Mouse (Mus musculus) intestine, embryonic 14.5 days (tissue): ENCODE measurements around the gene Hist1h2an. TPM values are rescaled to one million over a fixed set of nuclear protein-coding genes. Genes with fewer than 3 reads are reported as not detected.
A peak's percentile ranks its signal among the peaks of the same experiment; 100 is the strongest.
"Not testable (repeated sequence)": the region's sequence is repeated elsewhere in the genome, so short reads cannot be mapped to it uniquely, and the experiment has no call there.

Experiments
- ATAC-seq: fragments of 200-750 bp; cut with Nextera tagmentation; replicated peaks from 2 replicates; pipeline ENCODE4 v1.8.0; 2017; ENCODE audit warnings: low read depth, moderate number of reproducible peaks, moderate TSS enrichment, moderate library complexity; ENCODE audit not compliant: low FRiP score, low TSS enrichment
- DNase-seq: peaks from one replicate; pipeline ENCODE4 v3.0.0-alpha.2; 2018; ENCODE audit warnings: low spot score
- H3K27ac ChIP-seq: fragments of 300-500 bp; sonication (generic); 2 replicates; pipeline ENCODE4 v1.5.1; 2014; ENCODE audit warnings: low read depth, mild to moderate bottlenecking, control low read depth
- H3K27me3 ChIP-seq: fragments of 300-500 bp; sonication (generic); replicated peaks from 2 replicates; pipeline ENCODE4 v1.6.1; 2014; ENCODE audit warnings: low read length, control low read depth; ENCODE audit not compliant: control insufficient read depth, insufficient read depth
- H3K36me3 ChIP-seq: fragments of 300-500 bp; sonication (generic); 2 replicates; pipeline ENCODE4 v1.6.1; 2014; ENCODE audit warnings: low read length, control low read depth; ENCODE audit not compliant: control insufficient read depth, insufficient read depth
- H3K4me1 ChIP-seq: fragments of 300-500 bp; sonication (generic); replicated peaks from 2 replicates; pipeline ENCODE4 v1.6.1; 2014; ENCODE audit warnings: low read length, control low read depth, mixed read lengths; ENCODE audit not compliant: control insufficient read depth, insufficient read depth
- H3K4me2 ChIP-seq: fragments of 300-500 bp; sonication (generic); 2 replicates; pipeline ENCODE4 v1.6.1; 2014; ENCODE audit warnings: low read length
- H3K4me3 ChIP-seq: fragments of 300-500 bp; sonication (generic); 2 replicates; pipeline ENCODE4 v1.5.1; 2014; ENCODE audit warnings: low read depth, low read length, control low read depth, mixed read lengths
- H3K9ac ChIP-seq: fragments of 300-500 bp; sonication (generic); 2 replicates; pipeline ENCODE4 v1.6.1; 2014; ENCODE audit warnings: mild to moderate bottlenecking, low read length
- H3K9me3 ChIP-seq: fragments of 300-500 bp; sonication (generic); 2 replicates; pipeline ENCODE4 v1.6.1; 2016; ENCODE audit warnings: low read length, control low read depth; ENCODE audit not compliant: control insufficient read depth
- WGBS: fragments of 180-500 bp; shearing (Covaris S2); extraction: QIAGEN DNeasy Blood & Tissue Kit; methylation state at CpG from one replicate; pipeline ENCODE4 v1.1.7; 2014; 5-methylcytosine and 5-hydroxymethylcytosine counted together
- polyA plus RNA-seq: library from polyadenylated mRNA; unstranded; fragments of >200 nt; fragmentation: Nextera tagmentation; extraction: Ambion mirVana; gene quantifications from 2 replicates; pipeline ENCODE4 v1.2.1, GENCODE M21; 2014

Hist1h2an gene
- polyA plus RNA-seq, 1 experiment from 2014 or later, result not detected

- not testable (repeated sequence) for DNase-seq, H3K9ac ChIP-seq, H3K9me3 ChIP-seq, H3K27ac ChIP-seq, H3K36me3 ChIP-seq, H3K27me3 ChIP-seq, H3K4me3 ChIP-seq, H3K4me1 ChIP-seq, H3K4me2 ChIP-seq
- ATAC-seq, result peak; percentile 38
- WGBS, result no CpG with 5 or more reads among the region's 8 CpGs
Measured at GRCm38 (mm10) chr13:21811074-21811473, 24.1 kb upstream of the Hist1h2an start.

GRCm38 (mm10) chr13:21810073-21810472 lies 23.1 kb upstream of the Hist1h2an start, which contains the start of the genes Hist1h2bq and Hist1h2ao:
TSS of gene Hist1h2bq (minus strand) at chr13:21810197.
TSS of gene Hist1h2ao (plus strand) at chr13:21810465.
- H3K9me3 ChIP-seq, DNase-seq, H3K27ac ChIP-seq, H3K4me2 ChIP-seq, H3K27me3 ChIP-seq, H3K36me3 ChIP-seq, H3K9ac ChIP-seq, H3K4me1 ChIP-seq, H3K4me3 ChIP-seq: not testable (repeated sequence)
- WGBS, result no CpG with 5 or more reads among the region's 23 CpGs
- ATAC-seq, result peak; percentile 93

- H3K4me3 ChIP-seq, H3K27me3 ChIP-seq, H3K9me3 ChIP-seq, H3K4me2 ChIP-seq, H3K9ac ChIP-seq, H3K36me3 ChIP-seq, H3K4me1 ChIP-seq, H3K27ac ChIP-seq, DNase-seq: not testable (repeated sequence)
- ATAC-seq, result peak; percentile 74; the same call in 1 of the 2 replicates
- no CpG with 5 or more reads among the region's 4 CpGs for WGBS
Measured at GRCm38 (mm10) chr13:21803058-21803457, 16.0 kb upstream of the Hist1h2an start.

GRCm38 (mm10) chr13:21797163-21797562 lies 10.1 kb upstream of the Hist1h2an start:
- H3K4me1 ChIP-seq, H3K4me3 ChIP-seq, H3K9ac ChIP-seq, DNase-seq, H3K27ac ChIP-seq, H3K4me2 ChIP-seq, H3K27me3 ChIP-seq, H3K36me3 ChIP-seq, H3K9me3 ChIP-seq, ATAC-seq: not testable (repeated sequence)

GRCm38 (mm10) chr13:21795584-21795983 lies 8.6 kb upstream of the Hist1h2an start:
- DNase-seq (no peak), ATAC-seq (no peak)
- H3K27me3 ChIP-seq, result no peaks in the 10 kb centered on the region
- no peak overlapping the region for H3K4me2 ChIP-seq
- peaks cover 4% of the 10 kb centered on the region; the same call in 1 of the 2 replicates for H3K4me1 ChIP-seq
- H3K27ac ChIP-seq, result no peak overlapping the region
- 90% methylated on average over 7 of the region's 7 CpGs for whole genome bisulfite sequencing
- H3K9ac ChIP-seq, result no peak overlapping the region
- no peak overlapping the region for H3K4me3 ChIP-seq
- H3K36me3 ChIP-seq, result no peaks in the 10 kb centered on the region
- H3K9me3 ChIP-seq, result no peaks in the 10 kb centered on the region

- H3K4me3 ChIP-seq, result peak overlapping the region; percentile 16
- 8% methylated on average over 17 of the region's 18 CpGs for WGBS
- no peaks in the 10 kb centered on the region for H3K27me3 ChIP-seq
- peaks cover 21% of the 10 kb centered on the region for H3K4me1 ChIP-seq
- H3K9me3 ChIP-seq, result no peaks in the 10 kb centered on the region
- H3K36me3 ChIP-seq, result no peaks in the 10 kb centered on the region
- H3K9ac ChIP-seq, result peak overlapping the region; percentile 34
- peak overlapping the region; percentile 44; the same call in 1 of the 2 replicates for H3K27ac ChIP-seq
- ATAC-seq, result no peak
- H3K4me2 ChIP-seq, result peak overlapping the region; percentile 51
- DNase-seq, result peak; percentile 68
Measured at GRCm38 (mm10) chr13:21790601-21791283, 3.7 kb upstream of the Hist1h2an start.

- Histone ChIP-seq H3K27me3 (no peaks in the 10 kb centered on the region), H3K4me3 (no peak overlapping the region), H3K36me3 (no peaks in the 10 kb centered on the region), H3K4me1 (peaks cover 24% of the 10 kb centered on the region), H3K9ac (no peak overlapping the region), H3K9me3 (no peaks in the 10 kb centered on the region), H3K4me2 (no peak overlapping the region), H3K27ac (no peak overlapping the region)
- peak; percentile 50 for DNase-seq
- 38% methylated on average over 6 of the region's 6 CpGs for WGBS
- ATAC-seq, result no peak
Measured at GRCm38 (mm10) chr13:21789925-21790324, 2.9 kb upstream of the Hist1h2an start.

- Histone ChIP-seq H3K36me3 (no peaks in the 10 kb centered on the region), H3K9me3 (no peaks in the 10 kb centered on the region), H3K27me3 (no peaks in the 10 kb centered on the region), H3K27ac (peak overlapping the region; percentile 88), H3K4me1 (peaks cover 31% of the 10 kb centered on the region), H3K4me2 (peak overlapping the region; percentile 55), H3K4me3 (peak overlapping the region; percentile 21), H3K9ac (peak overlapping the region; percentile 47)
- DNase-seq, result peak; percentile 51
- 24% methylated on average over 14 of the region's 21 CpGs for WGBS
- no peak; the same call in 1 of the 2 replicates for ATAC-seq
Measured at GRCm38 (mm10) chr13:21787760-21788593, 959 bp upstream of the Hist1h2an start.
